8 mouse cellular contexts compared by ENCODE assay signal in genomic region chr17:21383391-21384056, GRCm38 (mm10). TPM values are rescaled to one million over a fixed set of nuclear protein-coding genes. Genes with fewer than 3 reads are reported as not detected.
DNase-seq lines count a peak whose midpoint lies in the region; ATAC-seq lines count a peak whose summit lies in the region.

Gene Zfp677, plus strand, starts transcription at chr17:21383748.

- H3K9ac ChIP-seq in heart, embryonic 11.5 days (ENCODE audit: low read depth, low read length) = peak within 1 kb of the TSS; percentile 65
- H3K9ac ChIP-seq in kidney, embryonic 15.5 days = peak within 1 kb of the TSS; percentile 40

- H3K4me2 ChIP-seq in heart, embryonic 11.5 days = peak within 1 kb of the TSS; percentile 87
- H3K4me2 ChIP-seq in kidney, embryonic 15.5 days = peak within 1 kb of the TSS; percentile 89

- H3K9me3 ChIP-seq in heart, embryonic 11.5 days (replicated peaks; ENCODE audit: control insufficient read depth, low read length) = no peaks in the 10 kb centered on the region
- H3K9me3 ChIP-seq in kidney, embryonic 15.5 days (replicated peaks) = no peaks in the 10 kb centered on the region

- H3K4me3 ChIP-seq in heart, embryonic 11.5 days (ENCODE audit: low read depth, low read length) = peak within 1 kb of the TSS; percentile 43
- peak within 1 kb of the TSS; percentile 58 for H3K4me3 ChIP-seq in kidney, embryonic 15.5 days (replicated peaks)

- no peaks in the 10 kb centered on the region for H3K36me3 ChIP-seq in heart, embryonic 11.5 days (ENCODE audit: control insufficient read depth, insufficient read depth, low read length)
- no peaks in the 10 kb centered on the region for H3K36me3 ChIP-seq in kidney, embryonic 15.5 days

- 5% methylated on average over 20 of the region's 20 CpGs for WGBS in heart, embryonic 11.5 days (ENCODE audit: insufficient replicate concordance)
- WGBS in kidney, embryonic 15.5 days = 6% methylated on average over 20 of the region's 20 CpGs

- H3K27ac ChIP-seq in heart, embryonic 11.5 days (ENCODE audit: low read depth, low read length) = no peak within 1 kb of the TSS
- H3K27ac ChIP-seq in kidney, embryonic 15.5 days = peak within 1 kb of the TSS; percentile 37; the same call in 1 of the 2 replicates

- peak; percentile 96 for ATAC-seq in erythroid progenitor cell, adult 5-6 weeks (replicated peaks; ENCODE audit: low FRiP score, poor library complexity, severe bottlenecking)
- ATAC-seq in heart, embryonic 11.5 days (replicated peaks; ENCODE audit: insufficient number of reproducible peaks, low FRiP score, low TSS enrichment) = peak; percentile 95
- peak; percentile 100 for ATAC-seq in kidney, embryonic 15.5 days (replicated peaks; ENCODE audit: low FRiP score)

- peak; percentile 83 to 86 for DNase-seq in B cell, adult 2 months
- DNase-seq in brain, embryonic 18.5 days (ENCODE audit: low read depth, low spot score) = peak; percentile 42
- DNase-seq in liver = peak; percentile 71
- DNase-seq in monocyte, adult 2 months (ENCODE audit: low read depth in 1 of 2, low spot score in 2 of 2) = peak; percentile 30 to 49
- DNase-seq in spleen, postnatal 14 days (ENCODE audit: low spot score in 2 of 2) = peak; percentile 43 to 52

- H3K4me1 ChIP-seq in heart, embryonic 11.5 days (ENCODE audit: control insufficient read depth, insufficient read depth, low read length) = no peaks in the 10 kb centered on the region
- peaks cover 7% of the 10 kb centered on the region; the same call in 1 of the 2 replicates for H3K4me1 ChIP-seq in kidney, embryonic 15.5 days

- no peaks in the 10 kb centered on the region for H3K27me3 ChIP-seq in heart, embryonic 11.5 days (ENCODE audit: control insufficient read depth, insufficient read depth, low read length)
- H3K27me3 ChIP-seq in kidney, embryonic 15.5 days = no peaks in the 10 kb centered on the region

RNA-seq across cellular contexts. Expression of gene Zfp677, which starts in this region (rescaled TPM):
- 1.8 and 2.1 TPM in 2 replicates for total RNA-seq in erythroid progenitor cell, adult 5-6 weeks (2015; ENCODE audit: low replicate concordance)
- 2.4 TPM in 1 of 2 replicates, not detected in the other for total RNA-seq in erythroid progenitor cell, adult 5-6 weeks (2017; ENCODE audit: low replicate concordance)
- 1.9 and 2.4 TPM in 2 replicates for polyA plus RNA-seq in heart, embryonic 11.5 days (2014; fragmentation: Nextera tagmentation; extraction: Ambion mirVana)
- 3.4 and 3.6 TPM in 2 replicates for polyA plus RNA-seq in kidney, embryonic 15.5 days (2015; fragmentation: Nextera tagmentation; extraction: Ambion mirVana)
